Mouse (Mus musculus) CD8-positive naive resting alpha-beta T cell, adult 2 months (primary cell): ENCODE data around the gene Bglap2.
"Not testable (repeated sequence)": the region's sequence is repeated elsewhere in the genome, so short reads cannot be mapped to it uniquely, and the experiment has no call there.

ENCODE experiments used
- DNase-seq, 2 experiments: peaks; one replicate each; pipeline ENCODE4 v3.0.0; 2022; ENCODE audit warnings: low read depth in 2 of 2, low spot score in 2 of 2

Gene Bglap2

GRCm38 (mm10) chr3:88393776-88394375 is 15.4 kb upstream of the Bglap2 start:
- DNase-seq: no peak

- DNase-seq: no peak
These were observed 5.9 kb upstream of the Bglap2 start, which contains the start of gene Bglap for GRCm38 (mm10) chr3:88384364-88384763. Gene Bglap, minus strand, starts transcription at chr3:88384464.

GRCm38 (mm10) chr3:88382383-88382782 is 3.9 kb upstream of the Bglap2 start:
- DNase-seq: not testable (repeated sequence)

GRCm38 (mm10) chr3:88381389-88382315 is 3.2 kb upstream of the Bglap2 start:
- DNase-seq: peak in 1 of 2 experiments; percentile 28

- DNase-seq: not testable (repeated sequence)
These were observed 1.9 kb downstream of the Bglap2 start for GRCm38 (mm10) chr3:88376644-88377043.

- not testable (repeated sequence) for DNase-seq
These were observed 2.5 kb downstream of the Bglap2 start for GRCm38 (mm10) chr3:88375750-88376626.

GRCm38 (mm10) chr3:88372643-88373042 is 5.9 kb downstream of the Bglap2 start, which contains the start of gene Bglap3:
Gene Bglap3, minus strand, starts transcription at chr3:88372743.
- not testable (repeated sequence) for DNase-seq

- not testable (repeated sequence) for DNase-seq
These were observed 10.0 kb downstream of the Bglap2 start for GRCm38 (mm10) chr3:88368511-88368910.

- not testable (repeated sequence) for DNase-seq
These were observed 11.0 kb downstream of the Bglap2 start for GRCm38 (mm10) chr3:88367517-88367916.

- peak; percentile 16 to 31 for DNase-seq
These were observed 11.6 kb downstream of the Bglap2 start for GRCm38 (mm10) chr3:88366830-88367428.

- DNase-seq: no peak
These were observed 12.7 kb downstream of the Bglap2 start for GRCm38 (mm10) chr3:88365705-88366361.

GRCm38 (mm10) chr3:88364337-88364736 is 14.2 kb downstream of the Bglap2 start, which contains the start of gene Paqr6:
Gene Paqr6, plus strand, starts transcription at chr3:88364584.
- DNase-seq: no peak

GRCm38 (mm10) chr3:88363700-88364099 is 14.8 kb downstream of the Bglap2 start:
- DNase-seq: no peak

GRCm38 (mm10) chr3:88361612-88362313 is 16.7 kb downstream of the Bglap2 start:
- no peak for DNase-seq

GRCm38 (mm10) chr3:88361096-88361495 is 17.4 kb downstream of the Bglap2 start:
- no peak for DNase-seq

GRCm38 (mm10) chr3:88359989-88360388 is 18.5 kb downstream of the Bglap2 start:
- no peak for DNase-seq

- DNase-seq: no peak
These were observed 18.9 kb downstream of the Bglap2 start for GRCm38 (mm10) chr3:88359584-88359983.

GRCm38 (mm10) chr3:88354396-88355165 is 23.9 kb downstream of the Bglap2 start:
- DNase-seq: no peak

GRCm38 (mm10) chr3:88352907-88353306 is 25.6 kb downstream of the Bglap2 start:
- DNase-seq: no peak
